Mouse (Mus musculus) megakaryocyte, embryonic 14.5 days (primary cell): ENCODE measurements around the gene Ccdc175.

Experiments used
- FLI1 ChIP-seq: IDR thresholded peaks from 2 replicates; pipeline ENCODE4 v1.6.1; 2012; ENCODE audit warnings: low read length, inconsistent platforms, mixed read lengths
- GATA1 ChIP-seq: IDR thresholded peaks from 3 replicates; pipeline ENCODE4 v1.6.1; 2012; ENCODE audit warnings: mixed read lengths, low read length, inconsistent platforms, borderline replicate concordance

DNA sequence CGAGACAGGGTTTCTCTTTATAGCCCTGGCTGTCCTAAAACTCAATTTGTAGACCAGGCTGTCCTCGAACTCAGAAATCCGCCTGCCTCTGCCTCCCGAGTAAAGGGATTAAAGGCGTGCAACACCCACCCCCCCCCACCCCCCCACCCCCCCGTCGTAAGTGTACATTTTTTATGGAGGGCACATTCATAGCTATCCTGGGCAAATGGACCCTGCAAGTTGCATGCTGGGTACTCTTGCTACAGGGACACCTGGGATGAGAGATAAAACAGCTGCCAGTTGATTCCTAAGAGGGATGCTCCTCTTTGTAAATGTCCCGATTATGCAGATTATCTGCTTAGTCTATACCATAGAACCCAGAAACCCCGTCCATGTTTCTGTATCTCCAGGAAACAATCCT, 101.6 kb downstream of the Ccdc175 start:
- TF ChIP-seq FLI1 (no peak), GATA1 (no peak)
